Mouse (Mus musculus) spleen, adult 2 months (tissue): ENCODE data around the gene Ctnna3.

Source experiments
- CTCF ChIP-seq: fragments of 200-500 bp; IDR thresholded peaks from 2 replicates; pipeline ENCODE4 v1.5.1; 2011; ENCODE audit warnings: mild to moderate bottlenecking, inconsistent platforms; ENCODE audit not compliant: insufficient read depth, insufficient read length, insufficient replicate concordance; ENCODE audit errors: extremely low read depth
- POLR2A ChIP-seq: fragments of 200-500 bp; IDR thresholded peaks from 2 replicates; pipeline ENCODE4 v1.6.1; 2011; ENCODE audit warnings: low read depth, low read length, inconsistent platforms

DNA sequence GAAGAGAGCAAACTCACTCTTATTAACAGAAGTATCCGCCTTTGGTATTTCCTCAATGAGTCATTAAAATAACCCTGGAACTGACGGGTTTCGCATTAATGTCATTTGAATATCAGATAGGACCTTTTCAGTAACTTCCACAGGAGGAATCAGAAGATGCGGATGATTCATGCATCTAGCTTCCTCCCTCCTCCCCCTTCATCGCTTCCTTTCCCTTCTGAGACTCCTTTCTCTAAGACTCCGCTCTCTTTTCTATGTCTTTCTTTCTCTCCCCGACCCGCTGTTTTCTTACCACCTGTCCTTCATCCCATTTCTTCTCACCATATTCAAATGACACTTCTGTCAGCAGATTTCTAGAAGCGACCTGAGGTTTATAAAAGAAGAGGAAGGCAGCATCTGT, 572.1 kb downstream of the Ctnna3 start:
- TF ChIP-seq CTCF (no peak), POLR2A (no peak)
